Mouse (Mus musculus): ENCODE results near the gene Ppp1r1a. TPM values are rescaled to one million over a fixed set of nuclear protein-coding genes. Genes with fewer than 3 reads are reported as not detected.

Ppp1r1a gene
- polyA plus RNA-seq (2012; rRNA removed), result 21.5 and 33.8 TPM in 2 replicates

DNA sequence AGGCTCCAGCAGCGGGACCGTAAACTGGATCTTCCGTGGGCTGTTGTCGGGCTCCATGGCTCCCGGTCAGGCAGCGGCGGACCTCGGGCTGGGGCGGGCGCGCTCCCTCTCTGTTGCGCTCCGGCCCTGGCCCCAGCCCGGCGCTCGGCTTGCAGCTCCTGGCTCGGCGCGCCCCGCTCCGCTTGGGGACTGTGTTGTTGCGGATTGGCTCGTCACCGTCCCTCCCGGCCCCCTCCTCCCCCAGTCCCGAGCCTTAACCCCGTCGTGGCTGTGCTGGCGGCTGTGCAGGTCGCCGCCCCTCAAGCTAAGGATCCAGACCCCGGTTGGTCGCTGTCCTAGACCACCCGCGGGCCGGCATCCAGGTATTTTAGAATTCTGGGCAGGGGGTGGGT is at the start of gene Ppp1r1a:
TSS of gene Ppp1r1a (minus strand) at position 182 of the 392 bp plus-strand sequence.

DNA sequence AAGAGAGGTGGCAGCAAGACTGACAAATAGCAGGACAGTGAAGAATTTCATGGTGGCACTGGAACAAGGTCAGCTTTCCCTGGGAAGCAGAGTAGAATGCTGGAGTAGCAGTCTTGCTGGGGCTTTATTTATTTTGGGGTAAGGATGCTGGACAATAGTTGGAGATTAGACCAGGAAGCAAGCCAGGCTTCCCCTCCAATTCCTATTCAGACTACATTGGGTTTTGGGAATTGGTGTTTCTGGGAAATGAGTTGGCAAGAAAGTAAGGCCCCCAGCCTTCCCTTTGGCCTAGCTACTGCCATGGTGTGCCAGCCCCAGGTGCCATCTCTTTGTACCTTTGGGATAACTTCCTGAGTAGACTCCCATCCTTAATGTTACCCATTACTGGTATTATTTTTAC is 27.2 kb upstream of the Ppp1r1a start, which contains the start of gene Glycam1:
TSS of gene Glycam1 (minus strand) at position 101 of the 400 bp plus-strand sequence.

DNA sequence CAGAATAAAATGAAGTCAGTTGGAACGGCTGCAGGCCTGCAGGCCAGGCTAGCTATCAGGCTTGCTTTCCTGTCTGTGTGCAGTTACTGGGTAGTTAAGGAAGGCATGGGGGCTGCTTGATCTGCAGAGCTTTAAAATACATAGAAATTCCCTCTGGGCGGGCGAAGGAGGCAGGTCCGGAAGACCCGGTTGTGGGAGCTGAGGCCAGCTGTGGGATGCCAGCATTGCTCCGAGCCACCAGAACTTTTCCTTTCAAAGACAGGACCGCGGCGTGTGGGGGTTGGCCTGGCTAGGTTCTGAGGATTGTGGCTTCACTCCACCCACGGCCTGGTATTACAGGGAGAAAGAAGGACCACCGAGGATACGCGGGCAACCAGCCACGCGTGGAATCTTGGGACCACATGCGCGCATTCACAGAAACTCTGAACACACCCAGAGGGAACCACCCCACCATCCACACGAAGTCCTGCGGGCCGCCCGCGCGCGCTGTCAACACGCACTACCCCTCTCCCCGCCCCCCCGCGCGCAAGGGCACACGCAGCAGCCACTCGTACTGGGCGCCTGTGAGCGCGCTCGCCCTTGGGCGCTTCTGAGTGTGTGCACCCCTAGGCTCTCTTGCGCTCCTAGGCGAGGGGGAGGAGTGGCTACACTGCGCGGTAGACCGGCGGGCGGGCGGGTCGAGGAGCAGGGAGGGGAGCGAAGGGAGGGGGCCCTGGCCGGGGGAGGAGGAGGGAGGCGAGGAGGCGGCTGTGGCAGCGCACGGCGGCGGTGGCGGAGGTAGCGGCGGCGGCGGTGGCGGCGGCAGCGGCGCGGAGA is 35.2 kb downstream of the Ppp1r1a start, which contains the start of gene Pde1b:
TSS of gene Pde1b (plus strand) at position 600 of the 816 bp plus-strand sequence.

Other genes with a start within 250 kb of the Ppp1r1a start
- gene Gpr84, start 227.4 kb downstream of the Ppp1r1a start, polyA plus RNA-seq (2012; rRNA removed), result 0.07 and 0.24 TPM in 2 replicates
- 18.0 and 22.2 TPM in 2 replicates for gene Zfp385a, start 197.9 kb downstream of the Ppp1r1a start, polyA plus RNA-seq (2012; rRNA removed)
- 14.7 and 28.5 TPM in 2 replicates for gene Itga5, start 171.2 kb downstream of the Ppp1r1a start, polyA plus RNA-seq (2012; rRNA removed)
- gene Gtsf1, start 107.5 kb downstream of the Ppp1r1a start, polyA plus RNA-seq (2012; rRNA removed), result 0.28 and 0.57 TPM in 2 replicates
- gene Gtsf2, start 89.5 kb downstream of the Ppp1r1a start, polyA plus RNA-seq (2012; rRNA removed), result 0.19 and 0.20 TPM in 2 replicates
- gene Nckap1l, start 84.2 kb downstream of the Ppp1r1a start, polyA plus RNA-seq (2012; rRNA removed), result 2.1 and 2.9 TPM in 2 replicates
- 26.8 and 30.8 TPM in 2 replicates for gene Pde1b, start 35.0 kb downstream of the Ppp1r1a start, polyA plus RNA-seq (2012; rRNA removed)
- not detected in 2 replicates for gene Glycam1, start 27.1 kb upstream of the Ppp1r1a start, polyA plus RNA-seq (2012; rRNA removed)
- gene Mucl1, start 217.5 kb upstream of the Ppp1r1a start, polyA plus RNA-seq (2012; rRNA removed), result not detected in 2 replicates